Mouse (Mus musculus) liver, embryonic 16.5 days (tissue): ENCODE data around the gene Psme4. TPM values are rescaled to one million over a fixed set of nuclear protein-coding genes. Genes with fewer than 3 reads are reported as not detected.
"Not testable (repeated sequence)": the region's sequence is repeated elsewhere in the genome, so short reads cannot be mapped to it uniquely, and the experiment has no call there.

Source experiments
- ATAC-seq: fragments of 200-750 bp; cut with Nextera tagmentation; 2 replicates; pipeline ENCODE4 v1.8.0; 2017; ENCODE audit warnings: low read depth, mild to moderate bottlenecking, moderate number of reproducible peaks, moderate library complexity
- H3K27ac ChIP-seq: fragments of 300-500 bp; sonication (generic); 2 replicates; pipeline ENCODE4 v1.5.1; 2014; ENCODE audit warnings: mild to moderate bottlenecking, low read length
- H3K27me3 ChIP-seq: fragments of 300-500 bp; sonication (generic); 2 replicates; pipeline ENCODE4 v1.6.1; 2014; ENCODE audit warnings: low read depth, low read length, mixed read lengths; ENCODE audit not compliant: control insufficient read depth, insufficient read depth
- H3K36me3 ChIP-seq: fragments of 300-500 bp; sonication (generic); 2 replicates; pipeline ENCODE4 v1.6.1; 2014; ENCODE audit warnings: mild to moderate bottlenecking; ENCODE audit not compliant: control insufficient read depth, insufficient read depth
- H3K4me1 ChIP-seq: fragments of 300-500 bp; sonication (generic); 2 replicates; pipeline ENCODE4 v1.6.1; 2014; ENCODE audit warnings: low read depth, low read length, mixed read lengths; ENCODE audit not compliant: control insufficient read depth
- H3K4me2 ChIP-seq: fragments of 300-500 bp; sonication (generic); 2 replicates; pipeline ENCODE4 v1.6.1; 2014; ENCODE audit warnings: low read depth, low read length, mixed read lengths
- H3K4me3 ChIP-seq: fragments of 300-500 bp; sonication (generic); 2 replicates; pipeline ENCODE4 v1.5.1; 2014; ENCODE audit warnings: low read depth, mild to moderate bottlenecking, low read length
- H3K9ac ChIP-seq: fragments of 300-500 bp; sonication (generic); 2 replicates; pipeline ENCODE4 v1.6.1; 2014; ENCODE audit warnings: low read depth, low read length
- H3K9me3 ChIP-seq: fragments of 300-500 bp; sonication (generic); replicated peaks from 2 replicates; pipeline ENCODE4 v1.6.1; 2016; ENCODE audit warnings: low read length; ENCODE audit not compliant: control insufficient read depth
- WGBS: fragments of 180-500 bp; shearing (Covaris S2); extraction: QIAGEN DNeasy Blood & Tissue Kit; methylation state at CpG from one replicate; pipeline ENCODE4 v1.1.7; 2014; ENCODE audit not compliant: insufficient replicate concordance; 5-methylcytosine and 5-hydroxymethylcytosine counted together
- polyA plus RNA-seq: library from polyadenylated mRNA; unstranded; fragments of >200 nt; fragmentation: Nextera tagmentation; extraction: Ambion mirVana; gene quantifications from 2 replicates; pipeline ENCODE4 v1.2.1, GENCODE M21; 2015

The Psme4 gene
- polyA plus RNA-seq, 1 experiment from 2014 or later = 7.2 TPM

- H3K27ac ChIP-seq, H3K9me3 ChIP-seq, H3K9ac ChIP-seq, H3K36me3 ChIP-seq, H3K4me1 ChIP-seq, ATAC-seq: not testable (repeated sequence)
- Histone ChIP-seq H3K27me3 (peaks cover 20% of the 10 kb centered on the region), H3K4me2 (peak overlapping the region; percentile 62), H3K4me3 (peak overlapping the region; percentile 52)
- 65% methylated on average over 4 of the region's 4 CpGs for WGBS
Observed at GRCm38 (mm10) chr11:30754486-30754854, 17.1 kb upstream of the Psme4 start.

GRCm38 (mm10) chr11:30754855-30755530, 16.5 kb upstream of the Psme4 start:
- no peaks in the 10 kb centered on the region for H3K36me3 ChIP-seq
- H3K4me2 ChIP-seq = peak overlapping the region; percentile 62
- H3K4me3 ChIP-seq = peak overlapping the region; percentile 52
- 0 out of 2 replicates have a peak overlapping the region, but pooled peaks have one; percentile 16 for H3K9ac ChIP-seq
- no peaks in the 10 kb centered on the region for H3K9me3 ChIP-seq
- no peak overlapping the region for H3K27ac ChIP-seq
- WGBS = 3% methylated on average over 50 of the region's 66 CpGs
- H3K27me3 ChIP-seq = peaks cover 20% of the 10 kb centered on the region
- peak; percentile 48; the same call in 1 of the 2 replicates for ATAC-seq
- no peaks in the 10 kb centered on the region for H3K4me1 ChIP-seq

GRCm38 (mm10) chr11:30761381-30761780, 10.1 kb upstream of the Psme4 start:
- Histone ChIP-seq H3K9ac (no peak overlapping the region), H3K36me3 (no peaks in the 10 kb centered on the region), H3K4me1 (no peaks in the 10 kb centered on the region), H3K4me3 (no peak overlapping the region), H3K27me3 (no peaks in the 10 kb centered on the region), H3K27ac (no peak overlapping the region), H3K4me2 (no peak overlapping the region), H3K9me3 (no peaks in the 10 kb centered on the region)
- 62% methylated on average over 7 of the region's 7 CpGs for WGBS
- no peak for ATAC-seq

- 71% methylated on average over 1 of the region's 1 CpGs for WGBS
- Histone ChIP-seq H3K36me3 (no peaks in the 10 kb centered on the region), H3K27ac (no peak overlapping the region), H3K9ac (no peak overlapping the region), H3K27me3 (no peaks in the 10 kb centered on the region), H3K4me1 (no peaks in the 10 kb centered on the region), H3K4me3 (no peak overlapping the region), H3K9me3 (no peaks in the 10 kb centered on the region), H3K4me2 (no peak overlapping the region)
- ATAC-seq = no peak
Observed at GRCm38 (mm10) chr11:30761891-30762290, 9.6 kb upstream of the Psme4 start.

GRCm38 (mm10) chr11:30765076-30765475, 6.5 kb upstream of the Psme4 start:
- H3K27ac ChIP-seq = no peak overlapping the region
- H3K9me3 ChIP-seq = no peaks in the 10 kb centered on the region
- H3K36me3 ChIP-seq = no peaks in the 10 kb centered on the region
- no peak overlapping the region for H3K4me2 ChIP-seq
- no peaks in the 10 kb centered on the region for H3K27me3 ChIP-seq
- H3K4me3 ChIP-seq = no peak overlapping the region
- no peaks in the 10 kb centered on the region; the same call in 1 of the 2 replicates for H3K4me1 ChIP-seq
- 54% methylated on average over 1 of the region's 1 CpGs for WGBS
- H3K9ac ChIP-seq = no peak overlapping the region
- ATAC-seq = no peak

- peak overlapping the region; percentile 100 for H3K9ac ChIP-seq
- peak overlapping the region; percentile 100 for H3K4me3 ChIP-seq
- 57% methylated on average over 3 of the region's 3 CpGs for WGBS
- no peak overlapping the region; the same call in 1 of the 2 replicates for H3K27ac ChIP-seq
- no peaks in the 10 kb centered on the region for H3K27me3 ChIP-seq
- peak overlapping the region; percentile 87 for H3K4me2 ChIP-seq
- no peaks in the 10 kb centered on the region for H3K9me3 ChIP-seq
- no peak for ATAC-seq
- H3K36me3 ChIP-seq = no peaks in the 10 kb centered on the region
- H3K4me1 ChIP-seq = peaks cover 9% of the 10 kb centered on the region
Observed at GRCm38 (mm10) chr11:30770817-30771216, 709 bp upstream of the Psme4 start.

- H3K9me3 ChIP-seq = no peaks in the 10 kb centered on the region
- H3K27ac ChIP-seq = peak overlapping the region; percentile 94
- under 1% methylated on average over 58 of the region's 64 CpGs for WGBS
- H3K4me1 ChIP-seq = peaks cover 9% of the 10 kb centered on the region
- H3K4me2 ChIP-seq = peak overlapping the region; percentile 87
- peak overlapping the region; percentile 100 for H3K9ac ChIP-seq
- H3K27me3 ChIP-seq = no peaks in the 10 kb centered on the region
- ATAC-seq = peak; percentile 67
- peak overlapping the region; percentile 100 for H3K4me3 ChIP-seq
- H3K36me3 ChIP-seq = no peaks in the 10 kb centered on the region
Observed at GRCm38 (mm10) chr11:30771904-30772581, 517 bp downstream of the Psme4 start.

GRCm38 (mm10) chr11:30772777-30773417, 1.4 kb downstream of the Psme4 start:
- peak; percentile 46 for ATAC-seq

GRCm38 (mm10) chr11:30774638-30775037, 3.1 kb downstream of the Psme4 start:
- H3K9ac ChIP-seq = no peak overlapping the region
- no peak overlapping the region for H3K4me2 ChIP-seq
- no peak overlapping the region for H3K27ac ChIP-seq
- H3K9me3 ChIP-seq = no peaks in the 10 kb centered on the region
- H3K4me3 ChIP-seq = no peak overlapping the region
- no peak for ATAC-seq
- no peaks in the 10 kb centered on the region for H3K27me3 ChIP-seq
- WGBS = 67% methylated on average over 1 of the region's 1 CpGs
- H3K4me1 ChIP-seq = peaks cover 16% of the 10 kb centered on the region
- H3K36me3 ChIP-seq = no peaks in the 10 kb centered on the region

More at GRCm38 (mm10) chr11:30772777-30773417, 1.4 kb downstream of the Psme4 start:
- peak overlapping the region; percentile 100 for H3K9ac ChIP-seq
- H3K36me3 ChIP-seq = no peaks in the 10 kb centered on the region
- H3K27ac ChIP-seq = peak overlapping the region; percentile 94
- peaks cover 16% of the 10 kb centered on the region for H3K4me1 ChIP-seq
- no peaks in the 10 kb centered on the region for H3K27me3 ChIP-seq
- H3K4me3 ChIP-seq = peak overlapping the region; percentile 100
- WGBS = under 1% methylated on average over 21 of the region's 21 CpGs
- H3K4me2 ChIP-seq = peak overlapping the region; percentile 87
- H3K9me3 ChIP-seq = no peaks in the 10 kb centered on the region
